Mouse (Mus musculus) C2C12 (cell line): ENCODE measurements around the gene Galntl5.

Experiments used
- CEBPB ChIP-seq: IDR thresholded peaks from one replicate; pipeline ENCODE4 v1.6.1; 2011; ENCODE audit warnings: low read depth, mild to moderate bottlenecking, control low read depth, moderate library complexity
- CTCF ChIP-seq: IDR thresholded peaks from one replicate; pipeline ENCODE4 v1.5.1; 2011; ENCODE audit not compliant: control insufficient read depth, insufficient read depth, insufficient read length
- FOSL1 ChIP-seq: IDR thresholded peaks from one replicate; pipeline ENCODE4 v1.8.0; 2011; ENCODE audit warnings: mild to moderate bottlenecking, low read length; ENCODE audit not compliant: poor library complexity, insufficient read depth, severe bottlenecking
- MAX ChIP-seq: IDR thresholded peaks from one replicate; pipeline ENCODE4 v1.6.1; 2011; ENCODE audit warnings: mild to moderate bottlenecking, control low read depth
- MYOD1 ChIP-seq: IDR thresholded peaks from one replicate; pipeline ENCODE4 v1.6.1; 2011; ENCODE audit warnings: low read depth; ENCODE audit not compliant: control insufficient read depth, insufficient read length
- MYOG ChIP-seq: IDR thresholded peaks from one replicate; pipeline ENCODE4 v1.6.1; 2011; ENCODE audit not compliant: control insufficient read depth, insufficient read length; ENCODE audit errors: extremely low read depth
- USF1 ChIP-seq: IDR thresholded peaks from one replicate; pipeline ENCODE4 v1.6.1; 2011; ENCODE audit warnings: low read depth, mild to moderate bottlenecking, control low read depth, moderate library complexity

GRCm38 (mm10) chr5:25246473-25246865 lies 65.2 kb downstream of the Galntl5 start:
- no peak for TF ChIP-seq CTCF
- TF ChIP-seq MAX, result no peak
- TF ChIP-seq MYOD1, result no peak
- no peak for TF ChIP-seq USF1
- no peak for TF ChIP-seq CEBPB
- no peak for TF ChIP-seq MYOG
- TF ChIP-seq FOSL1, result no peak
